Mouse (Mus musculus) liver, embryonic 18 days (tissue): ENCODE data around the gene Gm3558. TPM values are rescaled to one million over a fixed set of nuclear protein-coding genes. Genes with fewer than 3 reads are reported as not detected.

Source experiments
- polyA plus RNA-seq: library from polyadenylated mRNA; depleted of rRNA; stranded (reverse); fragments of >200 nt; gene quantifications from 2 replicates; pipeline ENCODE4 v1.2.3, GENCODE M21; 2012; rRNA removed

Gm3558 gene
- polyA plus RNA-seq = 0.01 TPM in 1 of 2 replicates, not detected in the other

GRCm38 (mm10) chr14:7568382-7568781 lies at the start of gene Gm3558:
Gene Gm3558 (minus strand): TSS chr14:7568566.

DNA sequence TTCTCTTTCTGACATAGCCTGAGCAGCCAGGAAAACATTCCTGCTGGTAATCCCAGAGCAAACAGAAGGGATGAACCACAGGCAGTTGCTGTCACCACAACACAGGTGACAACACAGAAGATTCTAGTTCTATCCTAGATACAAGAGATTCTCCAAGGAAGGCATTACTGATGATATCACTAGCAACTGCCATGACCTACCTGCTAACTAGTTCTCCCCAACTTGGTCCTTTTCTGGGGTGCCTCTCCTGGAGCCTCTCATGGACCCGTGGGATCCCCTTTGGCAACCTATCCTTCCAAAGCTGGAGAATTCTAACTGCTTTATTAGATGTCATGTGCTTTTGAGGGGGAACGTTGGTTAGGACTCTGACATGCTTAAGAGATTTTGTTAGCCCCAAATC lies 27.1 kb upstream of the Gm3558 start, which contains the start of gene Gm10338:
Gene Gm10338, minus strand, starts transcription at position 101 of the 400 bp plus-strand sequence.

Other genes starting within 250 kb of the Gm3558 start
- not detected in 2 replicates for gene Gm5797, start 236.2 kb downstream of the Gm3558 start, polyA plus RNA-seq
- not detected in 2 replicates for gene Gm8374, start 203.4 kb downstream of the Gm3558 start, polyA plus RNA-seq
- not detected in 2 replicates for gene Gm3755, start 117.6 kb downstream of the Gm3558 start, polyA plus RNA-seq
- 0.05 and 0.08 TPM in 2 replicates for gene Gm3752, start 84.8 kb downstream of the Gm3558 start, polyA plus RNA-seq
- not detected in 2 replicates for gene Gm10338, start 27.0 kb upstream of the Gm3558 start, polyA plus RNA-seq
- not detected in 2 replicates for gene Gm10128, start 75.4 kb upstream of the Gm3558 start, polyA plus RNA-seq
- not detected in 2 replicates for gene Gm26661, start 223.0 kb upstream of the Gm3558 start, polyA plus RNA-seq
- 4.3 and 5.1 TPM in 2 replicates for gene Flnb, start 249.4 kb upstream of the Gm3558 start, polyA plus RNA-seq